Mouse (Mus musculus): ENCODE results near the gene Lsm2.

DNA sequence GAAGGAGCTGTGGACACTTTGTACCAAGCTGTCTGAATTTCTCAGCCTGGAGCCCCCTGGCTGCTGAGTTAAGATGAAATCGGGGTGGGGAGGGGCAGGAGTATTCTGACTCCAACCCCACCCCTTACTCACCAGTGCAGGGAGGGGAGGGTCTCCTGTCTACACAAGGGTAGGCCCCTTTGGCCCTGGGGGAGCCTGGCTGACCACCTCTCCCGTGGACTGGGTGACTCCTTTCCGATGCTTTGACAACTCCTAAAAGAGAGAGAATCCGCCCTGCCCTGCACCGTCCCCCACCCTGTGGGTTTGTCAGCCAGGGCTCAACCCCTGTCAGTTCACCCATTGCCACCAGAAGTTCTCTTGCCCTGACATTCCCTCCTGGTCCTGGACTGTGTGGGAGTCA is 44.5 kb downstream of the Lsm2 start:
- TF ChIP-seq CTCF (IDR thresholded peaks at IDR 0.05; ENCODE audit: insufficient read depth, low read length): no peak
- TF ChIP-seq POLR2A (IDR thresholded peaks at IDR 0.05; ENCODE audit: borderline replicate concordance, extremely low read depth, low read depth, low read length): no peak

All from lung, adult 2 months (tissue).